Mouse (Mus musculus) left cerebral cortex, adult 8-10 months (tissue): ENCODE results near the gene Siglec1. TPM values are rescaled to one million over a fixed set of nuclear protein-coding genes. Genes with fewer than 3 reads are reported as not detected.
"Not testable (repeated sequence)": the region's sequence is repeated elsewhere in the genome, so short reads cannot be mapped to it uniquely, and the experiment has no call there.

Experiments used
- DNase-seq, 2 experiments: peaks; one replicate each; pipeline ENCODE4 v3.0.0; 2022; ENCODE audit warnings: low spot score in 2 of 2
- total RNA-seq, 4 experiments: library from RNA; stranded (reverse); gene quantifications; 2 replicates each; pipeline ENCODE4 v1.2.4; 2022

Siglec1 gene
- total RNA-seq: under 1 TPM; 0.46 to 0.65 (median 0.64) TPM

- DNase-seq: no peak
Measured at GRCm38 (mm10) chr2:131086667-131087390, at the start of gene Siglec1. Siglec1 (minus strand) TSS chr2:131086765.

GRCm38 (mm10) chr2:131135521-131136139 lies 49.1 kb upstream of the Siglec1 start:
- peak in 1 of 2 experiments; percentile 2 for DNase-seq

- DNase-seq: peak in 1 of 2 experiments; percentile 3
Measured at GRCm38 (mm10) chr2:131134826-131135400, 48.3 kb upstream of the Siglec1 start.

- peak in 1 of 2 experiments; percentile 3 for DNase-seq
Measured at GRCm38 (mm10) chr2:131134381-131134780, 47.8 kb upstream of the Siglec1 start.

- DNase-seq: no peak
Measured at GRCm38 (mm10) chr2:131132930-131133547, 46.5 kb upstream of the Siglec1 start, which contains the start of gene Gm11037. Gm11037 (plus strand) TSS chr2:131133497.

GRCm38 (mm10) chr2:131132111-131132888 lies 45.7 kb upstream of the Siglec1 start:
- no peak for DNase-seq

- DNase-seq: no peak
Measured at GRCm38 (mm10) chr2:131130849-131131248, 44.3 kb upstream of the Siglec1 start.

GRCm38 (mm10) chr2:131129836-131130235 lies 43.3 kb upstream of the Siglec1 start:
- DNase-seq: no peak

GRCm38 (mm10) chr2:131128636-131129157 lies 42.1 kb upstream of the Siglec1 start:
- no peak for DNase-seq

- no peak for DNase-seq
Measured at GRCm38 (mm10) chr2:131128211-131128610, 41.6 kb upstream of the Siglec1 start.

GRCm38 (mm10) chr2:131127161-131127730 lies 40.7 kb upstream of the Siglec1 start, which contains the start of gene Hspa12b:
Hspa12b (plus strand) TSS chr2:131127280.
- no peak for DNase-seq

- DNase-seq: no peak
Measured at GRCm38 (mm10) chr2:131125964-131126815, 39.6 kb upstream of the Siglec1 start.

GRCm38 (mm10) chr2:131125157-131125963 lies 38.8 kb upstream of the Siglec1 start:
- DNase-seq: no peak

GRCm38 (mm10) chr2:131124166-131124565 lies 37.6 kb upstream of the Siglec1 start:
- DNase-seq: no peak

GRCm38 (mm10) chr2:131118968-131119574 lies 32.5 kb upstream of the Siglec1 start:
- no peak for DNase-seq

GRCm38 (mm10) chr2:131105989-131106388 lies 19.4 kb upstream of the Siglec1 start:
- DNase-seq: no peak

GRCm38 (mm10) chr2:131105061-131105460 lies 18.5 kb upstream of the Siglec1 start:
- not testable (repeated sequence) for DNase-seq

GRCm38 (mm10) chr2:131104021-131104420 lies 17.5 kb upstream of the Siglec1 start:
- DNase-seq: no peak
